Mouse (Mus musculus) spleen, postnatal 36 days (tissue): ENCODE measurements around the gene Snx5.
A peak's percentile ranks its signal among the peaks of the same experiment; 100 is the strongest.

Source experiments
- DNase-seq, 2 experiments: peaks; one replicate each; pipeline ENCODE4 v3.0.0; 2022; ENCODE audit warnings: low spot score in 2 of 2, mixed read lengths in 1 of 2

Gene Snx5

DNA sequence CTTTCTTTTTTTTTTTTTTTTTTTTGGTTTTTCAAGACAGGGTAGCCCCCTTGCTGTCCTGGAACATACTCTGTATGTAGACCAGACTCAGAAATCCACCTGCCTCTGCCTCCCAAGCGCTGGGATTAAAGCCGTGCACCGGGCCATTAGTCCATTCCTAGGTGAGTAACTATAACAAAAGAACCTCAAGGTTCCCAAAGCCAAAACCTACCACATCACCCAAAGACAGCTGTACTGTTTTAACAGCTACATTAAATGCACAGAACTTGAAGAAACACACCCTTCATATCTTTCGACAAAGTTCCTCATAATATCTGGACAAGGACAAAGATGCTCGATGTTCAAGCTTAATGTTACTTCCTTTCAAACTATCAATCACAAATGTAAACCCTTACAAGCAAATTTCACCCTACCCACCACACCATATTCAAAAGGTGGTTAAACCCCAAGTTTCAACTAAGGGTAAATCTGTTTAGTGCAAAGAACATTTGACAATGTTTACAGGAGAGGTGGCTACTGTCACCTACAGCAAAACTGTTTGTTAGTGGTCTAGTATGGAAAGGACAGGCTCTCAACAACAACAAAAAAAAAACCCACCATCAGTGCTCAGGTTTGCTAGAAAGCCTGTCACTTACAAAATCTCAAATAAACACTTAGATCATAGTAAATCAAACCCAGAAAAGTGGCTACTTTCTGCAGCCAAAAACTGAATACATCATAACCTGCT is 3.5 kb downstream of the Snx5 start:
- no peak for DNase-seq

DNA sequence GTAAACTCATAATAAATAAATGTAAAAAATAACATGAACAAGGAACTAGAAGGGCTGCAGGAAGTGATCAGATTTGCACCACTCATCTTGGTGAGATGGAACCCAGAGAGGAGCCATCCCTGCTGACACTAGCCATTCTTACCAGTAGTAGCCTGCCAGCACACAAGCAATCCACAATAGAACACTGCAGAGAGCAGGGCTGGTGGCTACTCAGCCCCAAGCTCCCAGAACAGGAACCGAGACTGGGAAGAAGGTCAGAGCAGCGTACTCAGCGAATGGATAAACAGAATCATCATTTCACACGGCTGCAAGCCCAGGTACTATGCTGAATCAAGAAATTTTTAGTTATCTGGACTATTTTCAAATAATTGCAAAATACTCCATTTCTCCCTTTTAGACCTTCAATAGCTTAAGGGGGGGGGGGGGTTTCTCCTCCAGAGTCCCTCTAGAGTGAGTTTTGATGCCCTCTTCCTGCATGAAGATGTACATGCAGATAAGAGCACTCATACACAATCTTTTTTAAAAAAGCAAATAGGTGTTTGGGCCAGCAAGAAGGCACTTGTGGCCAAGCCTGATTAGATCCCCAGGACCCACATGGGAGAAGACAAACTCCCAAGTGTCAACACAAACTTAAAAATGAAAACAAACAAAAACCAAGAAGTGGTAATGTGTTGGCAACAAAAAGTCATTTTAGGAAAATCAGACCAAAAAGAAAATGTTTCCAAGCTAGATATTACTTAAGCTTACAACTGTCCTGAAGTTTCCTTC is 4.6 kb downstream of the Snx5 start:
- peak; percentile 49 to 58 for DNase-seq

DNA sequence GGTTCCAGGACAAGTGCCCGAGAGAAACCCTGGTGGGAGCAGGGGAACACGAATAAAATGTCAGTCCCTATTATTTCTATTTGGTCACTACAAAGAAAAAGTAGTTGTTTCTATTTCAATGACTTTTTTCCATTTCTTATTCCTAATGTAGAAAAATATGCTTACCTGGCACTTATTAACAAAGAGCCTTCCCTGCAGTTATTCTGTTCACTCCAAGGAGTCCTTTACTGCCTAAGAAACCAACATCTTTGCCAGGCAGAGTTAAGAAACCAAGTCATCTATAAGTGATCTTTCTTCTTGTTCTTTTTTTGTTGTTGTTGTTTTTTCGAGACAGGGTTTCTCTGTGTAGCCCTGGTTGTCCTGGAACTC is 5.6 kb downstream of the Snx5 start:
- DNase-seq: no peak

DNA sequence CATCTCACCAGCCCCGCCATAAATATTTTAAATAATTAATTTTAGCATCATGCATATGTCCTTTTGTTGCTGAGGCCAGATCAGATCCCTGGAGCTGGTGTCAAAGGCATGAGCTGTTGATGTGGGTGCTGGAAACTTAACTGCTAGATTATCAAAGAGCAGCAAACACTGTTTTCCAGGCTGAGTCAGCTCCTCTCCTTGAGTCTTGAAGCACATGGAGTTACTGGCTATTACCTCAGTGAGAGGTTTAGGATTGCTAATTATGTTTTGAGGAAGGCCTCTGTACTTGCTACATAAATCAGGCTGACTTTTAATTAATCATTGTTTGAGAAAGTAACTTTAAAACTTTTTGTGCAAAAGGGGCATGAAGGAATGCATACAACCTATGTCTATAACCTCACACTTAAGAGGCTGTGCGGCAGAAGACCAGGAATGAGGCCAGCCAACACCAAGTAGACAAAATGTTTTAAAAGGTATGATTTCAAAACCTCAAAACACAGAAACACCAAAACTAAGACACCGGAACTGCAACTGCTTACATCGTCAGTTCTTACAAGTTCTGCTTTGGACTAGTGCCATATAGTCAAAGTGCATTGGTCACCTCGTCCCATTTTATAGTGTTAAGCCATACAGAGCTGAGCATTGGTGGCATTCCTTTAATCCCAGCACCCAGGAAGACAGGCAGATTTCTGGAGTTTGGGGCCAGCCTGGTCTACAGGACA is 6.1 kb downstream of the Snx5 start:
- DNase-seq: no peak

DNA sequence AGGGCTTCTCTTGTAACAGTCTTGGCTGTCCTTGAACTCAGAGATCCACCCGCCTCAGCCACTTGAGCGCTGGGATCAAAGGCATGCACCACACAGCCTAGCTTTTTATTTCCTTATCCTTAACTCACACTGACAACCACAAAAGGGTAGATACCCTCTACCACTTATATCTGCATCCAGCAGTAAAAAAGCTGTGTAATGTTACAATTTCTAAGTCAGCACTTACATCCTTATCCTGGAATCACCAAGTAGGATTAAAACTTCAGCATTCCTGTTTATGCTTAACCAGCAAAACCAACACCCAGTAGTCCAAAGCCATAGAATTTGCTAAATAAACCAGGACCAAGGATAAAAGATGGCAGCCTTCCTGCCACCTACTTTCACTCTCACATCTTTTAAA is 7.9 kb downstream of the Snx5 start:
- DNase-seq: no peak

DNA sequence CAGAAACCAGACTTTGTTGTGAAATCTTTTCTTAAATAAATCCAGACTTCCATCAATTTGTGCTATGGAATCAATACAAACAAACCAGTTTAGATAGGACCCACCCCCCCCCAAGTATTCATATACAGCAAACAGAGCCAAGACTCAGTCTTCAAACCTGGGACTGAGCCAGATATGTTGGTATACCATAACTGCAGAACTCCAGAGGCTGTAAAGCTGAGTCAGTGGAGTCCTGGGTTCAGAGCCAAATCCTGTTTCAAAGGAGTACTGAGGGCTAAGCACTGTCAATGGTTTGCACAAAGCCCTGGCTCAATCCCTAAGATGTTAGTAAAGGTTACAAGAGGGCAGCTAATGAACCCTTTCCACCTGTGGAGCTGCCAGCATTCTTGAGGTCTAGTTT is 20.6 kb downstream of the Snx5 start:
- no peak for DNase-seq

DNA sequence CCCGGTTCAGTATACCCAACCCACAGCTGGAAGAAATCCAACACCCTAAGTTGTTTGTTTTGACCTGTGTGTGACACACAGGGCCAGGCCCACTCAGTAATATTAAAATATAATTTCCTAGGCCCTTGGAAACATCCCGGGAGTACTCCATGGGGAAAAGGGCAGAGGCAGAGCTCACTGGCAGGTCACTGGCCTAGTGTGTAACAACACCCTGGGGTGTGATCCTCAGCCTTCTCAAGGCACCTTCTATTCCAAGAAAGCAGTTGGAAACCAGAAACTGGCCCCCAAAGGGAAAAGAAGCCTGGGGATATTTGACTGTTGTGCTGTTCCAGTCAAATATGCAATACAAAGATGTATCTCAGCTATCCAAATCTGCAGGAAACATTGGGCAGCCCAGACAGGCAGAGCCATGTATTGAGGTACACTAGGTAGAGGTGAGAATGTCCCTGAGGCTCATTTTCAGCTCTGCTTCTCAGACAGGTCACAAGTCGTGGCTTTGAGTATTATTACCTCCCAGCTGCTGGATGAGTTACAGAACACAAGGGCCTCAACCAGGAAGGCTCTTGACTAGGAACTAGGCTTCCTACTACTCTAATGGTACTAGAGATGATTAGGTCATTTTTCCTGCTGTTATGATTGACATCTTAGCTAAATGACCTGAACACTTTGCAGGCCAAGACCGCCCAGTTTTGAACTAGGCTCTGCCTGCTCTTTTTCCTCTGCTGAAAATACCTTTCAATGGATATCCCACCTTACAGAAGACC is 21.9 kb downstream of the Snx5 start:
- DNase-seq: no peak

DNA sequence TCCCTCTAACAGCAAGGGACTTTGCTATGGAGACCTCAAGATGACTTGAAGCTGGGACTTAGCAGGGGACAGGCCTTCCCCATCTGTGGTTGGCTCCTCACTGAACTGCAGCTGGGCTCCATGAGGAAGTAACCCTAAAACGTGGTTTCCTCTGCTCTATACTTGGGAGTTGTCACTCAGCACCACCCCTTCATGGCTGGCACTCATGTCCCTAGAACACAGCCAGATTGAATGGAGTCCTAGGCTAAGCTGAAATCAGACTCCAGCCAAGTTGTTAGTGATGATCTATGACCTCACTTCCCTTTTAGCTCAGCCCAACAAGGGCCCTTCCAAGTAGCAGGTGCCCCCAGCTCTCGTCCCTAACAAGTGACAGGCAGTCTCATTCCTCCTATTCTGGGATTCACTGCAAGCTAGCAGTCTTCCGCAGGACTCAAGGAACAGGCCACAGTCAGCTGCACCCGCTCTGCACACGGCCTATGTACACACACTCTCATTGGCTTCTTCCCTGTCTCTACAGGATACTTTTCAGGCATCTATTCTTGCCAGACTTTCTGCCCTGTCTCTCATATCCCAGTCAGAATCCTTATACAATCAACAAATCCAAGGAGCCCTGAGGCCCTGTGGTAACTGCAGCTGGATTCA is 23.2 kb downstream of the Snx5 start:
- peak; percentile 59 to 62 for DNase-seq

DNA sequence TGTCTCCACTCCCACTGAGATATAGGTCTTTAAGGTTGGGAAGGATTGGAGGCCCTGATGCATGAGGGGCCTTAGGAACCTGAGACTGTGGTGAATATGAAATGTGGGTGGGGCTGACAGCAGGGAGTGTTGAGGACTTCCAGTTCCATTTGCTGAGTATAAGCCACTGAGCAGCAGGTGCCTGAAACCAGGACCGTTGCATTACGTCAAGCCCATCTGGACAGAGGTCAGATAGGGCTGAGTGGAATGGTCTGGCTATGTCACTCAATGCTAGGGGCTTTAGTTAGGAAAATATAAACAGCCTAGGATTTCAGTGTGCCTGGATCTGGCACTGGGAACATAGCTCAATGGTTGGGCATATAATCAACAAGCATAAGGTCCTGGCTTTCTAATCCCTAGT is 24.4 kb downstream of the Snx5 start:
- no peak for DNase-seq

DNA sequence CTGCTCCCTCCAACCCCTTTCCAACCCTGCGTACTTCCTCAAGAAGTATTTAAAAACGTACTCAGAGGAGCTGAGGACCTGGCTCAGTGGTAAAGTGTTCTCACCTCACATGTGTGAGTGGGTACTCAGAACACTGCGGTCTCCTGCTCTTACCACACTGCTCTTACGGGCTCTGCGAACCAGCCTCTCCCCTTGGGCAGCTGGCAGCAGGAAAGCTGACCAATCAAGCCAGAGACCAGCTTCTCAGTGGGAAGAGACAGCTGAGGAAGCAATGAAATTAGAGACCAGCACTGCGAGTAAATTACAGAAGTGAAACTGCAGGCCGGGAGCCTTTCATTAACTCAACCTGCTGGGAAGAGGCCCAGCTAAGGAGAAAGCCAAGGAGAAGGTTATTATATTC is 25.2 kb downstream of the Snx5 start:
- DNase-seq: peak; percentile 56

DNA sequence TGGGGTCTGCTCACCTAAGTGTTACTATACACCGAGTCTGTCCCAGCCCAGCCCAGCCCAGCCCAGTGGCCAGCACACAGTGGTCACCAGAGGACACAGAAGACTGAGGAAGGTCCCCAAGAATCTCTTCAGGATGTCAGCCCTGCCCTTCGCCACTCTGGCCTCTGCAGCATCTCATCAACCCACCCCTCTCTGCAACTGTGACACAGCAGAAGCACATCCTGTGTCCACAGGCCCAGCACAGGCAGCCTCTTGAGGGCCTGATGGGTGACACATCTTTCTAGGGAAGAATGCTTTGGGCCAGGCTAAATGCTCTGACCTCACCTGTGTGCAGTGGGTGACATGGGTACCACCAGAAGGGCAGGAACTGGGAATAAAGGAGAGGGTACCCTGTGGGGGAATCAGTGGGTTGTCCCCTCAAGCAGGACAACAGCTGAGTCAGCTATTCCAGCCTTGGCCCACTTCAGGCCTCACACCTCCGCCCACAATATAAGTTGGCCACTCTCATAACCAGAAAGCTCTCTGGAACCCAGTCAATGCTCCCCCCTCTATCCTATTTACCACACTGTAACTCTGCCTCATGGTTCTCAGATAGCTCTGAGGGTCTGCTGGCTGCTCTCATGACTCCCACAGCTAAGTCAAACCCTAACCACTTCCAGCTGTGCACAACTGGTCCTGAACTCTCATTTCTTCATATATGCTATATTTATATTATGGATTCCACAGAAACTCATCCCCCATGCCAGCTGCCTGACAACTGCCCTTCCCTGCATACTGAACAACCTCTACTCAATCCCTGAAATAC is 30.4 kb downstream of the Snx5 start:
- DNase-seq: no peak

DNA sequence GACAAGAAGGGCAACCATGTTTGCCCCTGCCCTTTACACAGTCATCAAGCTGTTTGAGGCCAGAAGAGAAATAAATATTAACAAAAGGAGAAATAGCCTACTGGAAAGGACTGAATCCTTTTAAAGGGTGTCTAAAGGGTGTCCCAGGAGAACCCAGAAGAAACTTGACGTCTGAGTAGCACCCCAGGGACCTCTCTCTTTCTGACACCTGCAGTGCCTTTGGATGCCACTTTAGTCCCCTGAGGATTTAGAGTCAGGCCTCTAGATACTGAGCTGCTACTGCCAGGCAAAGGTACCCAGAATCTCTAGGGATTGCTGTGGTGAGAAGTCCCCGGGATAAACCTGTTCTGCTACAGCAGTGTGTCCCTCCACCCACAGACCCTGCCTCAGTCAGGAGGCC is 31.4 kb downstream of the Snx5 start:
- peak; percentile 60 to 64 for DNase-seq

DNA sequence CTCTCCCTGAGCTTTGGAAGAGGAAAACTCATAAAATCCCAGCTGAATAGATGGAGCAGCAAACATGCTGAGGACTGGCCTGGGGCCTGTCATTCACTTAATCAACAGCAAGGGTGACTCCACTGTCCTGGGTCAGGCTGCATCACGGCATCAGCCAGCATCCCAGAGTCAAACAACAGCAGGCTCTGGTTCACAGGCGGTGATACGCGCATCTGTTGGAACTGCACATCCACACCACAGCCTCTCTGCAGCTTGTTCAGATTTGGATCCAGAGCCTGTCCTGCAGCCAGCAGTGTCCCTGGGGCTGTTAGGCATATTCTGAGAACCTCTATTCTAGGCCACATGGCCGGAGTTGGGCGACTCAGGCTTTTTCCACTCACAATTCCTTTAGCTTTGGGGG is 32.4 kb downstream of the Snx5 start:
- no peak for DNase-seq

DNA sequence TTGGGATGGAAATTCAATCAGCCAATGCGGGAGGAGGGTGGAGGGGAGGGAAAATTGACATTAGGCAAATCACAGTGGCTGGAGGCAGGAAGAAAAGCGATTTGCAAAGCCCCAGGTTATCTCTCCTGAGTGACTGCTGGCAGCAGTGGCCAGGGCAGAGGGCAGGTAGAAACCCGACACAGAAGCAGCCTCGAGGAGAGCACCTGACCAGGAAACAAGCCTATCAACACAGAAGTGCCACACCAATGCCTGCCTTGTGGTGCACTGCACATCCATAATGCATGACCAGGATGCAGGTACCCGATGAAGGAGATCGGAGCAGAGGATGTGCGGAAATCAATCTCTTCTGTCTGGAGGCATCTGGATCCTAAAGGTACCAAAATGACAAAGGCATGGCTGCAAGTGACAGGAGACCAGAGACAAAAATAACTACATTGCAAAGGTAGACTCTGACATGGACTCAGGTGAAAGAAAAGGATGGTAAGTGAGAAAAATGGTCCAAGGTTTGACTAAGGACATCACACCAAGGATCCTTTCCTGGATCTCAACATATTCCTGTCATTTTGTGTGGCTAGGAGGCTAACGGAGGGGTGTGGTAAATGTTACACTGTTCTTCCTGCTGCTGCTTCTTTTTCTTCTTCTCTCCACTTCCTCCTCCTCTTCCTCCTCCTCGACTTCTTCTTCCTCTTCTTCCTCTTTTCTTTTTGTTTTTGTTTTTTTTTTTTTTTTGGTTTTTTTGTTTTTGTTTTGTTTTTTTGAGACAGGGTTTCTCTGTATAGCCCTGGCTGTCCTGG is 33.7 kb downstream of the Snx5 start:
- no peak for DNase-seq

DNA sequence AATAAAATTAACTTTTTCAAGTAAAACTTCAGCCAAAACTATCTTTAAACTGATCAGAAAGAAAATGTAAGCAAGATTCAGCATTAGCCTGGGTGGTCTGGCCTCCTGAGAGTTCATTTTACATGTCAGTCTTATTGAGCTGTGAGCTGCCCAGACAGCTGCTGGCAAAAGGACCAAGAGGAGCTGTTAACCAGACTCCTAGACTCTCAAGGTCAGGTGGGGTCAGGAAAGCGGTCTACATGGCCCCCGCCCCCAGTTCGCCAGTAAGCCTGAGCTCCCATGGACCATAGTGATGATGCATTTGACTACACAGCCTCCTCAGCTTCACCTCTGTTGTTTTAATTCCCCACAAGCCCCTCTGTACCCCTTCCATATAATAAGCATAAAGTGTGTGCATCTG is 34.9 kb downstream of the Snx5 start:
- no peak for DNase-seq

DNA sequence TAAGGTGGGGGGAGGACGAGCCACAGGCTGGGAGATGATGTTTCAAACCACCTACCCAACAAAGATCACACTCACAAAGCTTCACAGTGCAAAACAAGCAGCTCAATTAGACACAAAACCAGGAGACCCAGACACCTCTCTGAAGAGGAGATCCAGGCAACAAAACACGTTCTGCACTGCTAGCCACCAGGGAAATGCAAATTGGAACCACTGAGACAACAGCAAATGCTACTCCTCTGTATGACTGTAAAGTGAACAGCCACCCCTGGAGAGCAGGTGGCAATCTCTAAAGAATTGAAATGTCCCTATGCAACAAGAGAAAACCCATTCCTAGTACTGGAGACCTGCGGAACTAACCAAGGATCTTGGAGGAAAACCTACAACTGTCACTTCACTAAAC is 37.2 kb downstream of the Snx5 start:
- peak; percentile 76 to 83 for DNase-seq

DNA sequence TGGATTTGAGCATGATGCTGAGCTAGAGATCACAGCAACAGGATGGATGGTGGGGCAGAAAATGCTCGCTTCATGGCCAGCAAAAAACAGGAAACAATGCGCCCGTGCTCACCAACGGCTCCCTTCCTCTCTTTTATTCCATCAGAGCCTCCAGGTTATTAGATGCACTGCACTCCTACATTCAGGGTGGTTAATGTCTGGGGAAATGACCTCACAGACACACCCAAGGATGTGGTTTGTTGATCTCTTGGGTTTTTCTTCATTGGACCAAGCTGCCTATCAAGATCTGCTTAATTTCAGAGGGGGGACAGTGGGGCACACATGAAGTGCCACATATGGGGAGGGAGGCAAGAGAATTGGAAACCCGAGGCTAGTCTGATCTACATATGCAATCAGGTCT is 39.6 kb downstream of the Snx5 start:
- peak; percentile 71 to 76 for DNase-seq

DNA sequence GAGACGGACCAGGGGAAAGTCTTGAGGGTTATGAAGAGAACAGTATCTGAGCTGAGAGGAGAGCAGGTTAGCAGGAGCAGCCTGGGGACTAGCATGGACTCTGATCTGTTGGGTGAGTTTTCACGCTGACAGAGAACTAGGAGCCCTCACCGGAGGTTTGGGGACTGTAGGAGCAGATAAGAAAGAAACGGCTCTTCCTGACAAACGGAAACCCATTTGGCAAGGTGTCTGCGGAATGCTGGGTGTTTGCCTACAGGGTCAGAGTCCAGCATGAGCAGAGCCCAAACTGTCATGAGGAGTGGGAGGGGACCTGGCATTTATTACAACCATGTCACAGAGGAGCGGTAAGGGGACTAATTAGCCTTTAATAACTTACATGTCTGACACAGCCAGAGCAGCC is 40.2 kb downstream of the Snx5 start:
- no peak for DNase-seq

DNA sequence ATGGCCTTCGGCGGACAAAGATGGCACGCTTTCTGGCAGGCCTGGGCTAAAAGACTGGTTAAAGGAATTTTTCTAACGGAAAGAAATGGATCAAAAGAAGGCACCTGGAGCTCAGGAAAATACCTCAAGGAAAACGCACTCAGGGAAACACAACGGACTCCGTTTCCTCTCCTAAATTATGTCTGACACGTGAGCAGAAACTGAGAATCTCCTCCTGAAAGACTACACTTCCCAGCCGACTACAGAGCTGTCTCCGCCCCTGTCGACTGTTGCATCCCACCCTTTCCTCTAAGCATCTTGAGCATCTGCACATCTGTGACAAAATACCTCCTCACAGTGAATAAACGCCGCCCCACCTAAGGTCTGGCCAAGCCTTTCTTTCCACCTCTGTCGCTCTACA is 41.1 kb downstream of the Snx5 start:
- DNase-seq: no peak
